ENCODE assay signal across 12 mouse cellular contexts in the genomic region with DNA sequence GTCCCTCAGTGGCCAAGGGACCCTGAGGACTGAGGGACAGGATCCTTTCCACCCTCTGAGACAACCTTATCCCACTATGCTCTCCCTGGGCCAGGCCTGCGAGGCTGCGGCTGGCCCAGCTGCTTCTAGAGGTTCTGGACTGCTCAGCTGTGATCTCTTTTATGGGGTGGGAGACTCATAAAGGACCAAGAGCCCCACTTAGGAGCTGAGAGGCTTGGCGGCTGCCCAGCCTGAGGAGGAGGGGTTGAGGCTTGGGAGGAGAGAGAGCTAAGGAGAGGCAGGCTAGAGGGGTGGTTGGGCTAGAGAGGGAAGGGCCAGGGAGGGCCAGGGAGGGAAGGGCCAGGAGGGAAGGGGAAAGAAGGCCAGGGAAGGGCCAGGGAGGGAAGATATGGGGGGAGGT. TPM values are rescaled to one million over a fixed set of nuclear protein-coding genes. Genes with fewer than 3 reads are reported as not detected.
DNase-seq lines count a peak whose midpoint lies in the region; ATAC-seq and TF ChIP-seq lines count a peak whose summit lies in the region.
"Had no signal": no experiment of that assay in that cellular context is flagged by ENCODE, and none has a peak within 500 bp of the region (broad histone marks: within the 10 kb centered on the region; RNA-seq: fewer than 3 reads in every experiment).

No protein-coding gene starts in this region.

- H3K4me3 ChIP-seq in heart, postnatal 0 days (ENCODE audit: low read depth, low read length), result no peak overlapping the region
- no peak overlapping the region for H3K4me3 ChIP-seq in heart, adult 2 months
- H3K4me3 ChIP-seq in lung, embryonic 16.5 days (ENCODE audit: low read length), result no peak overlapping the region
- H3K4me3 ChIP-seq in limb, embryonic 15.5 days, result no peak overlapping the region
- H3K4me3 ChIP-seq: liver, embryonic 12.5 days had no signal

- peak; percentile 47 for DNase-seq in heart, postnatal 0 days (ENCODE audit: low spot score)
- no peak for DNase-seq in heart, adult 2 months
- no peak for DNase-seq in lung, adult 18-20 months
- DNase-seq in gastrocnemius, postnatal 25 days, result peak; percentile 27
- DNase-seq in cerebellum, adult 9-10 months, result no peak
- no peak for DNase-seq in Muller cell, postnatal 12 days (ENCODE audit: inconsistent ontology term)

- ATAC-seq in heart, postnatal 0 days (ENCODE audit: insufficient read depth, low read depth), result peak; percentile 67
- ATAC-seq in lung, embryonic 16.5 days (ENCODE audit: low read depth), result peak; percentile 94
- peak; percentile 90 for ATAC-seq in limb, embryonic 15.5 days (ENCODE audit: insufficient number of reproducible peaks, low FRiP score, low TSS enrichment, low read depth)
- ATAC-seq: liver, embryonic 12.5 days; midbrain, embryonic 16.5 days had no signal

- no peak for TF ChIP-seq CTCF in heart, postnatal 0 days (IDR thresholded peaks at IDR 0.05; ENCODE audit: low read depth)
- no peak for TF ChIP-seq CTCF in heart, adult 2 months (IDR thresholded peaks at IDR 0.05)

- intact Hi-C loops in heart, adult 2 months (cut with DNase I), result no loop called here

- no peak for TF ChIP-seq EP300 in heart, postnatal 0 days (IDR thresholded peaks at IDR 0.05; ENCODE audit: low read depth)
- no peak for TF ChIP-seq EP300 in heart, adult 2 months (IDR thresholded peaks at IDR 0.05; ENCODE audit: insufficient read depth, low read depth, low read length)

- TF ChIP-seq POLR2A in heart, adult 2 months (IDR thresholded peaks at IDR 0.05; ENCODE audit: insufficient read depth, low read depth, low read length), result no peak

- H3K79me2 ChIP-seq in heart, adult 2 months (replicated peaks; ENCODE audit: control insufficient read depth, insufficient read depth, low read length), result no peaks in the 10 kb centered on the region

- H3K27ac ChIP-seq in heart, postnatal 0 days (ENCODE audit: low read depth), result no peak overlapping the region; the same call in 1 of the 2 replicates
- H3K27ac ChIP-seq in heart, adult 2 months, result no peak overlapping the region
- peak overlapping the region; percentile 90 for H3K27ac ChIP-seq in lung, embryonic 16.5 days (ENCODE audit: low read length)
- peak overlapping the region; percentile 92 for H3K27ac ChIP-seq in limb, embryonic 15.5 days
- H3K27ac ChIP-seq: liver, embryonic 12.5 days had no signal

- H3K4me2 ChIP-seq in heart, postnatal 0 days (ENCODE audit: low read depth, low read length), result no peak overlapping the region
- H3K4me2 ChIP-seq in lung, embryonic 16.5 days (ENCODE audit: low read depth, low read length), result no peak overlapping the region
- H3K4me2 ChIP-seq in limb, embryonic 15.5 days, result 0 out of 2 replicates have a peak overlapping the region, but pooled peaks have one; percentile 17
- H3K4me2 ChIP-seq: liver, embryonic 12.5 days had no signal

- 32% methylated on average over 3 of the region's 3 CpGs for WGBS in heart, postnatal 0 days
- WGBS in heart, adult 2 months, result 55% methylated on average over 3 of the region's 3 CpGs
- WGBS in lung, embryonic 16.5 days, result 29% methylated on average over 3 of the region's 3 CpGs
- WGBS in limb, embryonic 15.5 days, result 15% methylated on average over 3 of the region's 3 CpGs

- H3K9ac ChIP-seq in heart, postnatal 0 days (replicated peaks; ENCODE audit: low read depth, low read length), result no peak overlapping the region
- H3K9ac ChIP-seq in heart, adult 2 months (ENCODE audit: low read depth, low read length), result no peak overlapping the region; the same call in 1 of the 2 replicates
- peak overlapping the region; percentile 23; the same call in 1 of the 2 replicates for H3K9ac ChIP-seq in lung, embryonic 16.5 days (ENCODE audit: low read length)
- no peak overlapping the region for H3K9ac ChIP-seq in limb, embryonic 15.5 days
- H3K9ac ChIP-seq: liver, embryonic 12.5 days had no signal

- no peaks in the 10 kb centered on the region for H3K36me3 ChIP-seq in heart, postnatal 0 days (replicated peaks; ENCODE audit: control insufficient read depth, insufficient read depth, low read length)
- H3K36me3 ChIP-seq in heart, adult 2 months (ENCODE audit: control insufficient read depth, insufficient read depth, low read length), result no peaks in the 10 kb centered on the region
- H3K36me3 ChIP-seq in lung, embryonic 16.5 days (ENCODE audit: control insufficient read depth, insufficient read depth, low read length), result no peaks in the 10 kb centered on the region
- no peaks in the 10 kb centered on the region for H3K36me3 ChIP-seq in limb, embryonic 15.5 days
- H3K36me3 ChIP-seq: liver, embryonic 12.5 days had no signal

- H3K4me1 ChIP-seq in heart, postnatal 0 days (ENCODE audit: control insufficient read depth, insufficient read depth), result no peaks in the 10 kb centered on the region
- no peaks in the 10 kb centered on the region for H3K4me1 ChIP-seq in heart, adult 2 months (ENCODE audit: control insufficient read depth, insufficient read depth, low read length)
- peaks cover 13% of the 10 kb centered on the region for H3K4me1 ChIP-seq in lung, embryonic 16.5 days (replicated peaks; ENCODE audit: control insufficient read depth, insufficient read depth, low read length)
- H3K4me1 ChIP-seq in limb, embryonic 15.5 days, result peaks cover 48% of the 10 kb centered on the region
- H3K4me1 ChIP-seq: liver, embryonic 12.5 days had no signal

- no peaks in the 10 kb centered on the region for H3K9me3 ChIP-seq in heart, postnatal 0 days (replicated peaks; ENCODE audit: control insufficient read depth, low read length)
- no peaks in the 10 kb centered on the region for H3K9me3 ChIP-seq in lung, embryonic 16.5 days (ENCODE audit: control insufficient read depth, low read length)
- no peaks in the 10 kb centered on the region for H3K9me3 ChIP-seq in limb, embryonic 15.5 days
- H3K9me3 ChIP-seq: liver, embryonic 12.5 days had no signal

- H3K27me3 ChIP-seq in heart, postnatal 0 days (ENCODE audit: control insufficient read depth, insufficient read depth, low read length), result no peaks in the 10 kb centered on the region
- no peaks in the 10 kb centered on the region for H3K27me3 ChIP-seq in heart, adult 2 months (ENCODE audit: control insufficient read depth, insufficient read depth, low read length)
- H3K27me3 ChIP-seq in lung, embryonic 16.5 days (ENCODE audit: control insufficient read depth, insufficient read depth, low read depth, low read length), result no peaks in the 10 kb centered on the region
- H3K27me3 ChIP-seq in limb, embryonic 15.5 days, result no peaks in the 10 kb centered on the region
- H3K27me3 ChIP-seq: liver, embryonic 12.5 days had no signal

RNA-seq across cellular contexts. Expression of gene Prss38, which starts 11.0 kb away (rescaled TPM):
- total RNA-seq in heart, postnatal 0 days (2014; rRNA removed; ENCODE audit: low replicate concordance), result not detected in 2 replicates
- not detected in 2 replicates for polyA plus RNA-seq in heart, postnatal 0 days (2015; fragmentation: Nextera tagmentation; extraction: Ambion mirVana)
- not detected for total RNA-seq in heart, adult 2 months (2021)
- not detected in 2 replicates for polyA plus RNA-seq in heart, adult 2 months (2012; rRNA removed)
- polyA plus RNA-seq in lung, embryonic 16.5 days (2015; fragmentation: Nextera tagmentation; extraction: Ambion mirVana), result not detected in 2 replicates
- not detected for total RNA-seq in gastrocnemius, postnatal 25 days (2021)
- polyA plus RNA-seq in limb, embryonic 15.5 days (2015; fragmentation: Nextera tagmentation; extraction: Ambion mirVana), result 0.12 TPM in 1 of 2 replicates, not detected in the other
- total RNA-seq: layer of hippocampus, adult 8-10 months had no signal
- polyA plus RNA-seq: liver, embryonic 12.5 days; midbrain, embryonic 16.5 days; spleen, adult 2 months had no signal

RNA-seq across cellular contexts. Expression of gene Wnt9a, which starts 57.7 kb away (rescaled TPM):
- total RNA-seq in heart, postnatal 0 days (2014; rRNA removed; ENCODE audit: low replicate concordance), result 3.4 and 4.0 TPM in 2 replicates
- polyA plus RNA-seq in heart, postnatal 0 days (2015; fragmentation: Nextera tagmentation; extraction: Ambion mirVana), result 2.8 and 2.9 TPM in 2 replicates
- total RNA-seq in heart, adult 2 months (2021), result 1 to 10 TPM; 4.3 to 4.6 TPM
- 4.6 and 7.2 TPM in 2 replicates for polyA plus RNA-seq in heart, adult 2 months (2012; rRNA removed)
- polyA plus RNA-seq in lung, embryonic 16.5 days (2015; fragmentation: Nextera tagmentation; extraction: Ambion mirVana), result 3.9 and 4.1 TPM in 2 replicates
- 1 to 10 TPM; 8.2 to 8.5 TPM for total RNA-seq in gastrocnemius, postnatal 25 days (2021)
- 12.1 and 14.0 TPM in 2 replicates for polyA plus RNA-seq in limb, embryonic 15.5 days (2015; fragmentation: Nextera tagmentation; extraction: Ambion mirVana)

Comparison
In these comparisons a context has a peak if more than half of its experiments do, and no peak if none do; other contexts are left out.
1. DNase-seq: peak in heart, postnatal 0 days (single experiment) and gastrocnemius, postnatal 25 days (single experiment); none in heart, adult 2 months (0 of 2), lung, adult 18-20 months (0 of 2), cerebellum, adult 9-10 months (single experiment) and Muller cell, postnatal 12 days (single experiment).
2. H3K27ac ChIP-seq: peak in lung, embryonic 16.5 days (single experiment) and limb, embryonic 15.5 days (single experiment); none in heart, postnatal 0 days (single experiment) and heart, adult 2 months (single experiment).
3. Peak in every context shown above with its lines, with median percentiles within 50 percentile points of each other: ATAC-seq.